Mouse (Mus musculus): ENCODE measurements around the gene Dnajc5g.

The Dnajc5g gene

DNA sequence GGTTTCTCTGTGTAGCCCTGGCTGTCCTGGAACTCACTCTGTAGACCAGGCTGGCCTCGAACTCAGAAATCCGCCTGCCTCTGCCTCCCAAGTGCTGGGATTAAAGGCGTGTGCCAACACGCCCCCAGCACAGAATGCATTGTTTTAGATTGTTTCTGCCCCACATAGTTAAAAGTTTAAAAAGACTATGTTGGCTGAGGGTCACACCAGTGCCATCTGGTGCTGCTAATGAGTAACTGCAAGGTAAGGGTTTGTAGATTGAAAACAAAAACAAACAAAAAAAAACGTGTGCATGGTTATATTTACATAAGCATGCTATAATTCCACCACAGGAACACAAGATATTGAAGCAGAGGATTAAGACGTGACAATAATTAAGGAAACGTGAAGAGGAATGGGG is 4.7 kb downstream of the Dnajc5g start:
- DNase-seq: no peak

GRCm38 (mm10) chr5:31116354-31116753 is 10.3 kb downstream of the Dnajc5g start, which contains the start of gene Trim54:
Gene Trim54, plus strand, starts transcription at chr5:31116712.
- DNase-seq: no peak

GRCm38 (mm10) chr5:31116912-31117311 is 10.8 kb downstream of the Dnajc5g start:
- no peak for DNase-seq

DNA sequence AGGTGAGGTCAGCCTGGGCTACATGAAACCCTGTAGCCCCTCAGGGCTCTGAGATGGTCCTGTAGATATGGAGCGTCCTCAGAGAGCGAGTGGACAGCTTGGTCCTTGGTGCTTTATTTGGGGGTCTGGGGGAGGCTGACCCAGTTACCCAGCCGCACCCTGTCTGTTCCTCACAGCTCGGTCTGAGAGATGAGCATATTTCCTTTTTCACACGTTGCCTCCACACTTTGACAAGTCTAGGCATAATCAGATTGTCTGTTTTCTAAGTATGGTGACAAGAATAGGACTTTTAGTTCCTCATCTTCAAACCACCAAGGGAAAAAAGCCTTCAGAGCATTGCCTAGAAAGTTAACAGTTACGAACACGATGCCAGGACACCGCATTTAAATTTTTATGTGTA is 15.0 kb downstream of the Dnajc5g start:
- no peak for DNase-seq

DNA sequence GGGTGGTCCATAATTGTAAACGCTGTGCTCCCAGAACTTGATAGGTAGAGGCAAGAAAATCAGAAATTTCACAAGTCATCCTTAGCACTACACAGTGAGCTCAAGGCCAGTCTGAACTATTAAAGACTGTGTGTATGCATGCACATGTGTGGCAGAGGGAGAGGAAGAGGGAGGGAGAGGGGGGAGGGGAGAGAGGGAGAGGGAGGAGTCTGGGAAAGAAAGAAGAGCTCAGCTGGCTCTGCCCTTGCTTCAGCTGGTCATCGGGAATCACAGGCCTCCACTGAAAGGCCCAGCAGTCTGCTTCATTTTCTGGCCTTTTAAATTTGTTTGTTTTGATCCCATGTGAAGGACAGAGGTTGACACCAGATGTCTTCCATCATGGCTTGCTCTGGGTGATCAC is 17.4 kb downstream of the Dnajc5g start:
- DNase-seq: no peak

- DNase-seq: no peak
Observed at GRCm38 (mm10) chr5:31126050-31126449, 20.0 kb downstream of the Dnajc5g start.

DNA sequence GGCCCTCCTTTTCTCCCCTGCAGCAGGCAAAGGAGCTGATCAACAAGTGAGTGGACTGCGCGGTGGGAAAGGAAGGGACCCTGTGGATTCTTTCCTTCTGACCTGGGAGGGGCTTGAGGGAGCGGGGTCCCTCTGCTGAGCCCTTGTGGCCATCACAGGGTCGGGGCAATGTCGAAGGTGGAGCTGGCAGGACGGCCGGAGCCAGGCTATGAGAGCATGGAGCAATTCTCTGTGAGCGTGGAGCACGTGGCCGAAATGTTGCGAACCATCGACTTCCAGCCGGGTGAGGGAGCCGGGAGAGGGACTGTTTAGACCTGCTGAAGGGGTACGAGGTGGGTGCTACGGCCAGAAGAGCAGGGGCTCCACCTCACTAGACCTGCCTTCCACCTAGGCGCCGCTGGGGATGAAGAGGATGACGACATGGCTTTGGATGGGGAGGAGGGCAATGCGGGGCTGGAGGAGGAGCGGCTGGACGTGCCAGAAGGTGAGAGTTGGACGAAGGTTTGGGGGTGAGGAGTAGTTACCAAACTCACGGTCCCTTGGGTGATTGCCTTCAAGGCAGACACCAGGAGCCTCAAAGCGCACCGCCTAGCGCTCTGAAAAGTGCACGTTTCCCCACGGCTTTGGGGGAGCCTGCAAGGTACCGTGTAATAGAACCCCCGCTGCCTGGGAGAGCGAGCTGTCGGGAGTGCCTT is 30.8 kb downstream of the Dnajc5g start:
- no peak for DNase-seq

DNA sequence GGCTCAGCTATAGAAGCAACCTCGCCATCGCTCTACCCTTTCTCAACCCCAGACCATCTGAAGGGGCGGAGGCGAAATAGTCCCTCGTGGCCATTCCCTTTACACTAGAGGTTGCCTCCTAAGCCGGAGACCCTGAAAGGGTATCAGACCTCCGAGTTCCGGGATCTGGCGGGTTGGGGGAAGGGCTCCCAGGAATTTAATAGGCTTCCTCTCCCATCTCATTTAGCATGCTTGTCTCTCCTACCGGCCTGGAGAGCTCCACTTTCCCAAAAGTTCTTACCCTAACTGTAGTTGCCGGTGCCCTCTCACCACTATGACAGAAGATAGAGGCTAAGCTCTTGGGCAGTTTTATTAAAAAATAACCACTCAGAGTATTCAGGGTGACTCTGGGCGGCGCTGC is 31.6 kb downstream of the Dnajc5g start:
- DNase-seq: no peak

- no peak for DNase-seq
Observed at GRCm38 (mm10) chr5:31138241-31138967, 32.3 kb downstream of the Dnajc5g start, which contains the start of gene Ucn. Gene Ucn, minus strand, starts transcription at chr5:31138829.

GRCm38 (mm10) chr5:31138968-31139425 is 32.9 kb downstream of the Dnajc5g start:
- DNase-seq: no peak

DNA sequence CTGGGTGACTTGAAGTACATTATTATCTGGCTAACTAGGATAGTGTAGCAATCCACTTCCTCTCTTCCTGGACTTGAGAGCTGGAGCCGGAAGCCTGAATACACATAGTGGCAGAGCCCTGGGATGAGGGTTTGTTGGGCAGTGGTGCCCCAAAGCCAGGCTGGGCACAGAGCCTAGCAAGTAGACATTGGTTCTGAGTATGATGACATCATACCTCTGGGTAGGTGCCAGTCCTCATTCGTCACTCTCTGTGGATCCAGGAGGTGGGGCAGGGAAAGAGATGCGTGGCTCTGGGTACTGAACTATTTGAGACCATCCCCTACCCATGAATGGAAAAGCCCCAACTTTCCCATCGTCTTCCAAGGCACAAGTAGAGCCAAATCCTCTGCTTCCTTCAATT is 43.7 kb downstream of the Dnajc5g start:
- DNase-seq: no peak

DNA sequence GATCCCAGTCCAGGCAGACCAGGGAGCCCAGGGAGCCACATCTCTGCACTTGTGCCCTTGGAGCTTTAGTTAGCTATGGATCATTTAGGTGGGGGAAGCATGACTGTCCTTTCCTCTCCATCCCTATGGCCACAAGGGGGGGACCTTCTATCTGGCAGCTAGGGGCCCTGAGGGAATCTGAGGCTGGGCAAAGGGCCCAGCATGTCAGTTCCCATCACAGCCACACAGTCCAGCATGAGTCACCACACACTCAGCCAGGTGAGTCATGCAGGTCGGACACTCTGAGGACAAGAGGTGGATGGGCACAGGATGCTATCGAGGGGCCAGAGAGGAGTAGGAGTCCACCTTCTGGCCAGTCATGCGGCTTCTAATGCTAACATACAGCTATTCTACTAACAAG is 45.7 kb downstream of the Dnajc5g start:
- no peak for DNase-seq

GRCm38 (mm10) chr5:31153516-31154151 is 47.5 kb downstream of the Dnajc5g start:
- no peak for DNase-seq

GRCm38 (mm10) chr5:31154152-31154553 is 48.1 kb downstream of the Dnajc5g start, which contains the start of gene Mpv17:
Gene Mpv17, minus strand, starts transcription at chr5:31154251.
- peak; percentile 76 for DNase-seq

Measured in thymus, postnatal 25 days (tissue).